In the genomic region with DNA sequence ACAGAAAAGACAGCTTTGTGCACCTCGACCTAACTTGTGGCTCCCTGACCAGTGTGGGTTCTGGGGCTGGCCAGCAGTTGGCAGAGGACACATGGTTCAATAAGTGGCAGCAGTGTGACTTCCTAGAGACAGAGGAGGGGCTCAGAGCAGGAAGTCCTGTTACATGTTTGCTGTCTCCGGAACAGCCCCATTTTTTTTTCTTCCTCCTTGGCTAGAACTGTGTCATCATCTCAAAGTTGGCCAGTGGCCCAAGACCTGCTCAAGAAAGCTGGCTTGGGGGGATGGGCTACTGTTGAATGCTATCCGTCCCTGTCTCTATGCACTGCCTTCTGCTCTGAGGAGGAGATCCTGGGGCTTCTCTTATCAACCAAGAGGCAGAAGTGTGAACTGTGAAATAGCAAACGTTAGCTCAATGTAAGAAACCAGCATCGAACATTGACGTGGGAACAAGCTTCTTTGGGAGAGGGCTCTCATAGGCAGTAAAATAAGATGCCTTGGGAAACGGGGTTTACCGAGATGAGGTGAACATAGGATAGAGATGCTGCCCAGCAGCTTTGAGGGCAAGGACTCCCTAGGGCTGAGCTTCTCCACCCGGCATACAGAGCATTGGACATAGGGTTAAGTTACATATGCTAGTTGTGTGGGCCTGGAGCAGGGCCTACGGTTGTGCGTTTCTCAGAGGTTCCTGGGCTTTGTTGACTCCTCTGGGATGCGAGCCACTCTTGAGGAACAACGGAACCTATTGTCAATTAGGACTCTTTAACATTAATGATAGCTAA, we compare ENCODE assay signal across 8 mouse cellular contexts. TPM values are rescaled to one million over a fixed set of nuclear protein-coding genes. Genes with fewer than 3 reads are reported as not detected.
DNase-seq lines count a peak whose midpoint lies in the region; ATAC-seq and TF ChIP-seq lines count a peak whose summit lies in the region.

No protein-coding gene starts in this region.

- peak; percentile 29 for DNase-seq in gastrocnemius, adult 2 months
- no peak for DNase-seq in gastrocnemius, postnatal 36 days
- DNase-seq in T-cell, adult 2 months (ENCODE audit: low spot score): peak; percentile 36
- DNase-seq in spleen, postnatal 36 days (ENCODE audit: low spot score in 2 of 2): peak; percentile 48 to 74
- DNase-seq in frontal cortex, postnatal 10 days (ENCODE audit: low spot score in 2 of 2): no peak
- DNase-seq in hindbrain, embryonic 10.5 days (ENCODE audit: low spot score): no peak

- TF ChIP-seq CTCF in gastrocnemius, adult 2 months (IDR thresholded peaks at IDR 0.05): no peak

- 60% methylated on average over 13 of the region's 13 CpGs for WGBS in heart, embryonic 12.5 days
- WGBS in liver, embryonic 12.5 days (ENCODE audit: insufficient replicate concordance): 53% methylated on average over 13 of the region's 13 CpGs
- 84% methylated on average over 13 of the region's 13 CpGs for WGBS in hindbrain, embryonic 10.5 days

- H3K27ac ChIP-seq in gastrocnemius, adult 2 months: no peak overlapping the region
- H3K27ac ChIP-seq in heart, embryonic 12.5 days (ENCODE audit: poor library complexity, severe bottlenecking): no peak overlapping the region
- H3K27ac ChIP-seq in liver, embryonic 12.5 days: no peak overlapping the region
- H3K27ac ChIP-seq in hindbrain, embryonic 10.5 days: no peak overlapping the region

- intact Hi-C loops in gastrocnemius, adult 2 months (cut with DNase I): no loop called here
- intact Hi-C loops in gastrocnemius, postnatal 36 days (cut with DNase I): no loop called here

- ATAC-seq in heart, embryonic 12.5 days (ENCODE audit: insufficient number of reproducible peaks, low FRiP score): peak; percentile 33
- peak; percentile 52; the same call in 1 of the 2 replicates for ATAC-seq in liver, embryonic 12.5 days

- H3K4me2 ChIP-seq in heart, embryonic 12.5 days: no peak overlapping the region
- H3K4me2 ChIP-seq in liver, embryonic 12.5 days: no peak overlapping the region

- H3K4me3 ChIP-seq in gastrocnemius, adult 2 months: no peak overlapping the region
- no peak overlapping the region for H3K4me3 ChIP-seq in heart, embryonic 12.5 days
- H3K4me3 ChIP-seq in liver, embryonic 12.5 days: no peak overlapping the region
- H3K4me3 ChIP-seq in hindbrain, embryonic 10.5 days: no peak overlapping the region

- H3K36me3 ChIP-seq in heart, embryonic 12.5 days: no peaks in the 10 kb centered on the region
- no peaks in the 10 kb centered on the region for H3K36me3 ChIP-seq in liver, embryonic 12.5 days
- no peaks in the 10 kb centered on the region for H3K36me3 ChIP-seq in hindbrain, embryonic 10.5 days

- peaks cover 14% of the 10 kb centered on the region for H3K4me1 ChIP-seq in heart, embryonic 12.5 days (replicated peaks)
- peaks cover 8% of the 10 kb centered on the region for H3K4me1 ChIP-seq in liver, embryonic 12.5 days
- H3K4me1 ChIP-seq in hindbrain, embryonic 10.5 days (replicated peaks): peaks cover 25% of the 10 kb centered on the region

- no peak overlapping the region for H3K9ac ChIP-seq in heart, embryonic 12.5 days
- no peak overlapping the region for H3K9ac ChIP-seq in liver, embryonic 12.5 days

- no peaks in the 10 kb centered on the region for H3K9me3 ChIP-seq in heart, embryonic 12.5 days (replicated peaks)
- no peaks in the 10 kb centered on the region for H3K9me3 ChIP-seq in liver, embryonic 12.5 days (replicated peaks)
- H3K9me3 ChIP-seq in hindbrain, embryonic 10.5 days: no peaks in the 10 kb centered on the region

- no peaks in the 10 kb centered on the region for H3K27me3 ChIP-seq in heart, embryonic 12.5 days (replicated peaks)
- peaks cover 20% of the 10 kb centered on the region for H3K27me3 ChIP-seq in liver, embryonic 12.5 days (replicated peaks)
- no peaks in the 10 kb centered on the region for H3K27me3 ChIP-seq in hindbrain, embryonic 10.5 days (ENCODE audit: insufficient read depth, poor library complexity, severe bottlenecking)

RNA-seq across cellular contexts. Expression of gene Nr4a3, which starts 31.9 kb away (rescaled TPM):
- total RNA-seq in gastrocnemius, adult 2 months (2021): 10 to 100 TPM; 14.2 to 15.0 TPM
- 1 to 10 TPM; 9.1 to 9.5 TPM for total RNA-seq in gastrocnemius, postnatal 36 days (2021)
- 0.26 and 0.31 TPM in 2 replicates for polyA plus RNA-seq in heart, embryonic 12.5 days (2016; fragmentation: Nextera tagmentation; extraction: Ambion mirVana)
- 0.02 TPM in 1 of 2 replicates, not detected in the other for polyA plus RNA-seq in liver, embryonic 12.5 days (2016; fragmentation: Nextera tagmentation; extraction: Ambion mirVana)
- polyA plus RNA-seq in hindbrain, embryonic 10.5 days (2016; fragmentation: Nextera tagmentation; extraction: Ambion mirVana): 0.44 and 1.2 TPM in 2 replicates

RNA-seq across cellular contexts. Expression of gene Stx17, which starts 47.8 kb away (rescaled TPM):
- total RNA-seq in gastrocnemius, adult 2 months (2021): 10 to 100 TPM; 24.6 to 27.7 TPM
- 10 to 100 TPM; 23.2 to 28.8 TPM for total RNA-seq in gastrocnemius, postnatal 36 days (2021)
- polyA plus RNA-seq in heart, embryonic 12.5 days (2016; fragmentation: Nextera tagmentation; extraction: Ambion mirVana): 22.4 and 25.8 TPM in 2 replicates
- 24.1 TPM in 2 replicates for polyA plus RNA-seq in liver, embryonic 12.5 days (2016; fragmentation: Nextera tagmentation; extraction: Ambion mirVana)
- polyA plus RNA-seq in hindbrain, embryonic 10.5 days (2016; fragmentation: Nextera tagmentation; extraction: Ambion mirVana): 19.2 and 22.8 TPM in 2 replicates

Comparison
In these comparisons a context has a peak if more than half of its experiments do, and no peak if none do; other contexts are left out.
1. DNase-seq: peak in gastrocnemius, adult 2 months (single experiment), T-cell, adult 2 months (single experiment) and spleen, postnatal 36 days (2 of 2); none in gastrocnemius, postnatal 36 days (0 of 2), frontal cortex, postnatal 10 days (0 of 2) and hindbrain, embryonic 10.5 days (single experiment).